Mouse (Mus musculus) midbrain, embryonic 10.5 days (tissue): ENCODE measurements around the gene Ptgs1. TPM values are rescaled to one million over a fixed set of nuclear protein-coding genes. Genes with fewer than 3 reads are reported as not detected.

ENCODE experiments used
- DNase-seq: peaks from one replicate; pipeline ENCODE4 v3.0.0-alpha.2; 2017; ENCODE audit warnings: low spot score
- H3K27ac ChIP-seq: fragments of 300-500 bp; sonication (generic); replicated peaks from 2 replicates; pipeline ENCODE4 v1.5.1; 2016; ENCODE audit warnings: mild to moderate bottlenecking
- H3K27me3 ChIP-seq: fragments of 300-500 bp; sonication (generic); 2 replicates; pipeline ENCODE4 v1.6.1; 2016; ENCODE audit warnings: low read depth, mild to moderate bottlenecking; ENCODE audit not compliant: poor library complexity, severe bottlenecking
- H3K36me3 ChIP-seq: fragments of 300-500 bp; sonication (generic); 2 replicates; pipeline ENCODE4 v1.6.1; 2016; ENCODE audit warnings: mild to moderate bottlenecking, moderate library complexity
- H3K4me1 ChIP-seq: fragments of 300-500 bp; sonication (generic); 2 replicates; pipeline ENCODE4 v1.6.1; 2016
- H3K4me3 ChIP-seq: fragments of 300-500 bp; sonication (generic); 2 replicates; pipeline ENCODE4 v1.5.1; 2016; ENCODE audit warnings: mild to moderate bottlenecking, moderate library complexity
- H3K9me3 ChIP-seq: fragments of 300-500 bp; sonication (generic); replicated peaks from 2 replicates; pipeline ENCODE4 v1.6.1; 2016; ENCODE audit warnings: mild to moderate bottlenecking
- WGBS: fragments of 180-500 bp; shearing (Covaris S2); methylation state at CpG from one replicate; pipeline ENCODE4 v1.1.7; 2016; 5-methylcytosine and 5-hydroxymethylcytosine counted together
- polyA plus RNA-seq: library from polyadenylated mRNA; unstranded; fragments of >200 nt; fragmentation: Nextera tagmentation; extraction: Ambion mirVana; gene quantifications from 2 replicates; pipeline ENCODE4 v1.2.1, GENCODE M21; 2016

Ptgs1 gene
- polyA plus RNA-seq, 1 experiment from 2014 or later, result 4.7 TPM

GRCm38 (mm10) chr2:36237557-36237956 is 7.3 kb downstream of the Ptgs1 start:
- DNase-seq, result no peak
- Histone ChIP-seq H3K9me3 (no peaks in the 10 kb centered on the region), H3K27ac (no peak overlapping the region), H3K4me1 (peaks cover 7% of the 10 kb centered on the region; the same call in 1 of the 2 replicates), H3K36me3 (no peaks in the 10 kb centered on the region), H3K4me3 (no peak overlapping the region), H3K27me3 (no peaks in the 10 kb centered on the region)
- 91% methylated on average over 6 of the region's 6 CpGs for WGBS

GRCm38 (mm10) chr2:36238467-36238866 is 8.2 kb downstream of the Ptgs1 start:
- Histone ChIP-seq H3K27me3 (no peaks in the 10 kb centered on the region), H3K27ac (no peak overlapping the region), H3K9me3 (no peaks in the 10 kb centered on the region), H3K4me1 (peaks cover 7% of the 10 kb centered on the region; the same call in 1 of the 2 replicates), H3K36me3 (no peaks in the 10 kb centered on the region), H3K4me3 (no peak overlapping the region)
- 72% methylated on average over 3 of the region's 3 CpGs for WGBS
- DNase-seq, result no peak

DNA sequence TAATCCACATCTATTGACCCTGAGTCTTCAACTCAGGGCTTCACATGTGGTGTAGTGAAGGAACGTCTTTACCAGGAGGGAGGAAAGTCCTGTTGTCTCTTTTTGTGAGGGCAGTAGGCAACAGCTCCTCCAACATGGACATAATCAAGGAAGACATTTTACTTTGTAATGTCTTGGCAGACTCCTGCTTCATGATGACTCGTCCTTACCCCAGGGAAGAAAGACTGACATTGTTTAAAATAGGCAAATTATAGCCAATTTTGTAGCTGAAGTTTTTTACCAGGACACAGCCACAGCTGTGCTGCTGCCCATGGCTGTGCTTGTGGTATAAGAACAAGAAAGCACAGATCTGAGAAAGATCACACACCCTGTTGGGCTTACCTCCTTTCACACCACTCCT is 8.7 kb downstream of the Ptgs1 start:
- WGBS, result 87% methylated on average over 2 of the region's 2 CpGs
- no peaks in the 10 kb centered on the region for H3K9me3 ChIP-seq
- H3K27me3 ChIP-seq, result no peaks in the 10 kb centered on the region
- DNase-seq, result no peak
- no peak overlapping the region for H3K27ac ChIP-seq
- H3K4me3 ChIP-seq, result no peak overlapping the region
- no peaks in the 10 kb centered on the region for H3K36me3 ChIP-seq
- H3K4me1 ChIP-seq, result peaks cover 7% of the 10 kb centered on the region; the same call in 1 of the 2 replicates

DNA sequence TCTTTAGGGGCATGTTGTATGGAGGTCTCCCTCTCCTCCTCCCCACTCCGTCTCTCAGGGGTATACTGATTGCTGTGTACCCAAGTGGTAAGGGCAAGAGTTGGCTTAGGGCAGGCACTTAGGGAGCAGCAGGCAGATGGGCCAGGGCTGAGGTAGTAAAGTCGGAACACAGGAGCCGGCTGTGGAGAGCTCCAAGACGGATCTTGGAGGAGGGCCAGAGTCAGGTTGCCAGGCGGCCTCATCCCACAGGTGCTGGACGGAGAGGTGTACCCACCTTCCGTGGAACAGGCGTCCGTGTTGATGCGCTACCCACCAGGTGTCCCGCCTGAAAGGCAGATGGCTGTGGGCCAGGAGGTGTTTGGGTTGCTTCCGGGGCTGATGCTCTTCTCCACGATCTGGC is 12.3 kb downstream of the Ptgs1 start:
- Histone ChIP-seq H3K27me3 (no peaks in the 10 kb centered on the region), H3K4me1 (no peaks in the 10 kb centered on the region), H3K27ac (no peak overlapping the region), H3K4me3 (no peak overlapping the region), H3K9me3 (no peaks in the 10 kb centered on the region), H3K36me3 (no peaks in the 10 kb centered on the region)
- WGBS, result 91% methylated on average over 13 of the region's 13 CpGs
- no peak for DNase-seq

DNA sequence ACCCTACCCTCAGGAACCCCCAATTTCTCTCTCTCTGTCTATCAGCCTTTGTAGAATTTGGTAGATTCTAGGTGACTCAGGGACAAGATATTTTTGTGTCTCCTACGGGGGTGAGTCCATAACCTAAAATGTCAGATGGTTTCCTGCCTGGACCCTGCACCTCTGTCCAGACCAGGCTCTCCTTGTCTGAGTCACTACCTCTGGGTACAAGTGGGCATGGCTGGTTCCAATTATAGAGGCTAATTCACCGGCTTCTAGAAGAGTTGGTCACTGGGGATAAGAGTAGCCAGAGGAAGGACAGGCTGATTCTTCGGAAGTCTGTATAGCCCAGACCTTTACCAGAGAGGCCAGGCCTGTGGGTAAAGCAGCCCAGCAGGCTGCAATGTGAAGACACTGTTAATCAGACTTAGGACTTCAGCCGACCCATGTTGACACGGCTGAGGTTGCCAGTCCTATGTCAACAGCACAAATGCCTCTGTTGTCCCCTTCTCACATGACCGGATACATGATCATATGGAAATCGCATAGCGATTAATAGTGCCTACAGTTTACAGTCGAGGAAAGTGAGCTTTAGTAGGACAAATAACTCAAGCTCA is 13.2 kb downstream of the Ptgs1 start:
- Histone ChIP-seq H3K27me3 (no peaks in the 10 kb centered on the region), H3K4me1 (no peaks in the 10 kb centered on the region), H3K4me3 (no peak overlapping the region), H3K9me3 (no peaks in the 10 kb centered on the region), H3K36me3 (no peaks in the 10 kb centered on the region), H3K27ac (no peak overlapping the region)
- DNase-seq, result no peak
- WGBS, result 85% methylated on average over 9 of the region's 9 CpGs

- H3K27me3 ChIP-seq, result no peaks in the 10 kb centered on the region
- no peaks in the 10 kb centered on the region for H3K4me1 ChIP-seq
- H3K27ac ChIP-seq, result no peak overlapping the region
- H3K36me3 ChIP-seq, result no peaks in the 10 kb centered on the region
- 78% methylated on average over 5 of the region's 5 CpGs for WGBS
- H3K4me3 ChIP-seq, result no peak overlapping the region
- H3K9me3 ChIP-seq, result no peaks in the 10 kb centered on the region
- DNase-seq, result no peak
These were observed 13.7 kb downstream of the Ptgs1 start for GRCm38 (mm10) chr2:36243892-36244309.

DNA sequence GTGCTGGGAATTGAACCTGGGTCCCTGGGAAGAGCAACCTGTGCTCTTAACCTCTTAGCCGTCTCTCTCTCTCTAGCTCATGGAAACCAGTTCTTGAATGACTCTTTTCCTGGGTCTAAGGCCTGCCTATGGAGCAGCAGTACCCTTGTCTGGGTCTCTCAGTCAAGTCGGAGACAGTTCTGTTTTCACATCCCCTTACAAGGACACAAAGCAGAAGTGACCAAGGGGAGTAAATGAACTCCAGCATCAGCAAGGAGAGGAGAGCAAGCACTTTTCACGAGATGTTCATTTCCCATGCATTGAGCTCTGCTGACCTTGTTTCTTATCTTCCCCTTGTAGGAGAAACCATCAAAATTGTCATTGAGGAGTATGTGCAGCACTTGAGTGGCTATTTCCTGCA is 14.5 kb downstream of the Ptgs1 start:
- 87% methylated on average over 3 of the region's 3 CpGs for WGBS
- Histone ChIP-seq H3K9me3 (no peaks in the 10 kb centered on the region), H3K27ac (no peak overlapping the region), H3K4me3 (no peak overlapping the region), H3K36me3 (no peaks in the 10 kb centered on the region), H3K27me3 (no peaks in the 10 kb centered on the region), H3K4me1 (no peaks in the 10 kb centered on the region)
- DNase-seq, result no peak

GRCm38 (mm10) chr2:36247964-36248363 is 17.7 kb downstream of the Ptgs1 start:
- Histone ChIP-seq H3K27me3 (no peaks in the 10 kb centered on the region), H3K9me3 (no peaks in the 10 kb centered on the region), H3K4me1 (no peaks in the 10 kb centered on the region), H3K27ac (no peak overlapping the region), H3K36me3 (no peaks in the 10 kb centered on the region), H3K4me3 (no peak overlapping the region)
- DNase-seq, result no peak
- 78% methylated on average over 3 of the region's 3 CpGs for WGBS

DNA sequence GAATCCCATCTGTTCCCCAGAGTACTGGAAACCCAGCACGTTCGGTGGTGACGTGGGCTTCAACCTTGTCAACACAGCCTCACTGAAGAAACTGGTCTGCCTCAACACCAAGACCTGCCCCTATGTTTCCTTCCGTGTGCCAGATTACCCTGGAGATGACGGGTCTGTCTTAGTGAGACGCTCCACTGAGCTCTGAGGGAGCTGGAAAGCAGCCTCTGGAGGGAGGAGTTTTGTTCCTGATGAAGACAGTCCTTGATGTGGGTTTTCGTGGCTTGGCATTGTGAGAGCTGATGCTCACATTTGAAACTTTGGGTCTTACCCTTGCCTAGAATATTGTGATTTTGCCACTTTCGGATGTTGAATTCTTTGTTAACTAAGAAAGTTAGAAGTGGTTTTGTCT is 20.9 kb downstream of the Ptgs1 start:
- no peak overlapping the region for H3K4me3 ChIP-seq
- WGBS, result 81% methylated on average over 8 of the region's 8 CpGs
- no peaks in the 10 kb centered on the region for H3K27me3 ChIP-seq
- no peak for DNase-seq
- no peak overlapping the region for H3K27ac ChIP-seq
- H3K36me3 ChIP-seq, result no peaks in the 10 kb centered on the region
- no peaks in the 10 kb centered on the region for H3K4me1 ChIP-seq
- no peaks in the 10 kb centered on the region for H3K9me3 ChIP-seq

DNA sequence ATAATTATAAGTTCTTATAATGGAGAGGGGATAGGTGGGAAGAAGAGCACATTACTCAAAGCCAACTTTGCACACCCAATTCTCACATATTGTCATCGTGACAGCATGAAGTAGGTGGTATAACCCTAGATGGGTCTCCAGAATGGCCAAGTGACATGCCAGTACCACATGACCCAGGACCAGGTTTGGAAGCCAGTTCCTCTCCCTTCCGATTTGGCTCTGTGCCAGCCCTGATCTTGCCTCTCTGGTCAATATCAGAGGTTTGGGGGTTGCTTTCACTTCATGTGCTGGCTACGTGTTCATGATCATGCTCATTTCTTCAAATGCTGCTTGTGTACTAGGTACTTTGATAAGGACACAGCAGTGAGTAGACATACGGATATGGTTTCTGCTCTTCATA is 22.3 kb downstream of the Ptgs1 start:
- no peaks in the 10 kb centered on the region for H3K36me3 ChIP-seq
- no peak overlapping the region for H3K27ac ChIP-seq
- no peaks in the 10 kb centered on the region for H3K4me1 ChIP-seq
- H3K27me3 ChIP-seq, result no peaks in the 10 kb centered on the region
- 87% methylated on average over 4 of the region's 4 CpGs for WGBS
- DNase-seq, result no peak
- H3K4me3 ChIP-seq, result no peak overlapping the region
- H3K9me3 ChIP-seq, result no peaks in the 10 kb centered on the region

DNA sequence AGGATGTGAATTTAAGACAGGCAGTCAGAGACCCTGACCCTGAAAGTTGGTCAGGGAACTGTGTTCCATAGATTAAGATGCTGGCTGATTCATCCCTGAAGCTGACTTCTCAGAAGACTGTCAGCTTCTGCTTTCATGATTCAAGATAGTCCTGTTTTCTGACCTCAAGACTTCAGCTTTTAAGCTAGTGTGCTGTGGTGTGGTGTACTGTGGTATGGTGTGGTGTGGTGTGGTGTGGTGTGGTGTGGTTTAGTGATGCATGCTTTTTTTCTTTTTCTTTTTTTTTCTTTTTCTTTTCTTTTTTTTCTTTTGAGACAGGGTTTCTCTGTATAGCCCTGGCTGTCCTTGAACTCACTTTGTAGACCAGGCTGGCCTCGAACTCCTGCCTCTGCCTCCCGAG is 24.2 kb downstream of the Ptgs1 start:
- H3K9me3 ChIP-seq, result no peaks in the 10 kb centered on the region
- no peaks in the 10 kb centered on the region for H3K27me3 ChIP-seq
- no peak overlapping the region for H3K4me3 ChIP-seq
- no peak for DNase-seq
- H3K36me3 ChIP-seq, result no peaks in the 10 kb centered on the region
- WGBS, result 67% methylated on average over 2 of the region's 2 CpGs
- H3K27ac ChIP-seq, result no peak overlapping the region
- no peaks in the 10 kb centered on the region for H3K4me1 ChIP-seq

DNA sequence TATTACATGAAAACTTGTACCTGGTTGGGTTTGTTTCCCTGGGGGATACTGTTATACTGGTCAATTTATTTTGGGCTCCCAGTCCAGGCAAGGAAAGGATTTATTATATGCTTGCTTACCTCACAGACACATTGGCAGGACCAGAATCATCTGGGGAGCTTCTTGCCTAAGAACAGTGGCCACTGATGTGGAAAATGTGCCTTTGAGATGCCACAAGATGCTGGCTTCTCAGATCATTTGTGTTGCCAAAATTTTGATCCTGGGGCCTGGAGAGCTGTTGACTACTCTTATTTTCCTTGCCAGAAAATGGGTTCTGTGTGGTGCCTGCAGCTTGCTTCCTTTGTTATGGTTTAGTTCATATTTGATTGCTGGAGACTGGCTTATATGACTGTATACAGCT is 26.7 kb downstream of the Ptgs1 start:
- no peak overlapping the region for H3K4me3 ChIP-seq
- H3K9me3 ChIP-seq, result no peaks in the 10 kb centered on the region
- no peak for DNase-seq
- H3K27me3 ChIP-seq, result no peaks in the 10 kb centered on the region
- no peaks in the 10 kb centered on the region for H3K36me3 ChIP-seq
- H3K4me1 ChIP-seq, result no peaks in the 10 kb centered on the region
- no peak overlapping the region for H3K27ac ChIP-seq

DNA sequence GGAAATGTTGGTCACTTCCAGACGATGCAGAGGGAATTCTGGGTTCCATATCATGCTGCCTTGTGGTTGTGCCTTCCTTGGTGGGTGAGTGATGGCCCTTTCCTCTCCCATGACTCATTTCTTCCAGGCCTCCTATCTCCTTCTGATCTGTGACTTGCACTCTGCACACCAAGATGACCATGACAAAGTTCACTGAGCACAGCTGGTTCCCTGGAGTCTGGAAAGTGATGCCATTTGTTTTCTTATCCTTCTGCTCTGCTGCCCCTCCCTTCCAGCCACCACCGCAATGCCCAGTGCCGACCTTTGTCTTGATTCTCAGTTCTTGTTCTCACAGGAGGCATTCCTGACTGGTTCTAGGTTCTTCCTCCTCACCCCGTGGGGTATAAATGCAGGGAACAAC is 29.2 kb downstream of the Ptgs1 start:
- Histone ChIP-seq H3K4me3 (no peak overlapping the region), H3K9me3 (no peaks in the 10 kb centered on the region), H3K36me3 (no peaks in the 10 kb centered on the region), H3K4me1 (no peaks in the 10 kb centered on the region), H3K27me3 (no peaks in the 10 kb centered on the region), H3K27ac (no peak overlapping the region)
- no peak for DNase-seq
- 73% methylated on average over 4 of the region's 4 CpGs for WGBS
